Mouse (Mus musculus): ENCODE results near the gene Cd52.

Gene Cd52

DNA sequence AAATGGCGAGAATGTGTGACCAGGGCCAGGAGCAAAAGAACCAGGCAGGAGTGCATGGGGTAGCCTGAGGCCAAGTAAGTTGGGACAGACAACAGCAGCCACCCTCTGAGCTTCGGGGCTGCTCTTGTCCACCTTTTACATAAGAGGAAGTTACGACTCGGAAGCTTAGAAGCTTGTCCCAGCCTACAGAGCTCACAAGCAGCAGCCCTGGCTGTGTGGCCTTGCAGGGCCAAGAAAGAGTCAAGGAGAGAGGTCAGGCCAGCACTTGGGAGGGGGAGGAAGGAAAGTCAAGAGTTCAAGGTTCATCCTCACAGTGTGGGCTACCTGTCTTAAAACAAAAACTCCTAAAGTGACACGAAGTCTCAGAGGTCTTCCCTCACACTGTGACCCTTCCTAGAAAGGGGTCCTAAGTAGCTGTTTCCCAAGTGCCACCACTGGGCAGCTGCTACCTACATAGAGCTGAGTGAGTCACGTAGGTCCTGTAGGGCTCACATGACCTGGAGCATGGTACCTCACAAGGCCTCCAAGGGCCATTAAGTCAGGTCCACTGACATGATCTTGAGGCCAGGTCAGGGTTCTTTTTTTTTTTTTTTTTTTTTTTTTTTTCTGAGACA is 25.4 kb upstream of the Cd52 start:
- in situ Hi-C loops (cut with MboI, MseI), result loop anchor here in 1 of 2 experiments (5.0 kb wide), 1 partner anchor 83 kb away; no protein-coding TSS in a partner anchor

- in situ Hi-C loops (cut with MboI, MseI), result loop anchor here in 1 of 2 experiments (5.0 kb wide), 1 partner anchor 82 kb away; no protein-coding TSS in a partner anchor
Observed at GRCm38 (mm10) chr4:134119644-134120043, 24.8 kb upstream of the Cd52 start.

GRCm38 (mm10) chr4:134119042-134119441 is 24.2 kb upstream of the Cd52 start:
- in situ Hi-C loops (cut with MboI, MseI), result no loop called here

DNA sequence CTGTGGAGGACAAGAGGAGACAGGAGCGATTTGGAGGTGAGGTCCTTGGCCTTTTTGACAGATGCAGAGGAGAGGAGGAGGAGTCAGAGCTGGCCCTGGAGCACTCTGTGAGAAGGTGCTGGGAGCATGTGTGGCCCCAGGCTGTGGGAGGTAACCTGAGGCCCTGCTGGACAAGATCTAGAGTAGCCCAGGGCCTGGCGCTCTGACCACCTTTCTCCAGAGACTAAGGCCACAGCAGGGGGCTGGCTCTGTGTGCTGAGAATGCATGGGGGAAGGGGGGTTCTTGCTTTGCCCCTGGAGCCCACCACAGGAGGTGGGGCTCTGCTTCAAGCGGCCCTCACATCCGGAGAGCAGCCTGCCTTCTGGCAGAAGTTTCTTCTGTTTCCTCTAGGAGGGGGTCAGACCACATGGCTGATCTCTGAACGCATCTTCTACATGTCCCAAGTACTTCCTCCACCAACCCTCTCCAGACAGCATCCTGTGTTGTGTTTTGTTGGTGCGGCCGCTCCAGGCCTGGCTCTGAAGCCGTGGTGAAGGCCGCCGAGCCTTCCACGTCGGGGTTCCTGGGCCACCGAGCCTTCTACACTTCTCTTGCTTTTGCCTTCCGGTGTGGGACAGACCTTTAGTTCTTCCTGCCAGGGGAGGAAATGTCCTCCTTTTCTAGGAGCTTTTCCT is 23.4 kb upstream of the Cd52 start:
- in situ Hi-C loops (cut with MboI, MseI), result no loop called here

DNA sequence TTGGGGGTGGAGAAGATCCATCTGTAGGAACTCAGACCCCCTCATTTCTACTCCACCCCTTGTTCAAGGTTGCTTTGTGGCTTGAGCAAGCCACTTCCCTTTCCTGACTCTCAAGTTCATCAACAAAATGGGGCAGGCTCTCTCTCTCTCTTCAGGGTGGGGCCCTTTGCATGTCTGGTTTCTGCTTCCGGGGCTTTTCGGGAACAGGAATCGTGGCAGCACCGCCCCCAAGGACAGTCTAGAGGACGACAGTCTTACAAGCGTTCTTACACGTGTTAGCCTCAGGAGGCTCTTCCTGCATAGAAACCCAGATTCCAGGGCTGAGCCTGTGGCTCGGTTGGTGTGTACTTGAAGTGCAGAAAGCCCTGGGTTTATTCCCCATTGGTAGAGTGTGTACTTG is 22.1 kb upstream of the Cd52 start:
- in situ Hi-C loops (cut with MboI, MseI), result no loop called here

DNA sequence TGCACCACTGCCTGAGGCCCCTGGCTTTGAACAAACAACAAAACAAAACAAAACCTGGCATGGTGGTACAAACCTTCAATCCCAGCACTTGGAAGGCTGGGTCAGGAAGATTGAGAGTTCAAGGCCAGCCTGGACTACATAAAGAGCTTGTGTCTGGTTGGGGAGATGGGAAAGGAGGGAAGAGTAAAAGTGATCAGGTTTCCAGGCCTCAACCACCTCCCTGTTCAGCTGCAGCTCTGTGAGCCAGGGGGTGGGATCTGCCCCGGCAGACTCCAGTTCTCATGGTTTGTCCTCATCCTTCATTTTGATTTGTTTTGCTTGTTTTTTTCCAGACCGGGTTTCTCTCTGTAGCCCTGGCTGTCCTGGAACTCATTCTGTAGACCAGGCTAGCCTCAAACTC is 21.6 kb upstream of the Cd52 start:
- in situ Hi-C loops (cut with MboI, MseI), result no loop called here

DNA sequence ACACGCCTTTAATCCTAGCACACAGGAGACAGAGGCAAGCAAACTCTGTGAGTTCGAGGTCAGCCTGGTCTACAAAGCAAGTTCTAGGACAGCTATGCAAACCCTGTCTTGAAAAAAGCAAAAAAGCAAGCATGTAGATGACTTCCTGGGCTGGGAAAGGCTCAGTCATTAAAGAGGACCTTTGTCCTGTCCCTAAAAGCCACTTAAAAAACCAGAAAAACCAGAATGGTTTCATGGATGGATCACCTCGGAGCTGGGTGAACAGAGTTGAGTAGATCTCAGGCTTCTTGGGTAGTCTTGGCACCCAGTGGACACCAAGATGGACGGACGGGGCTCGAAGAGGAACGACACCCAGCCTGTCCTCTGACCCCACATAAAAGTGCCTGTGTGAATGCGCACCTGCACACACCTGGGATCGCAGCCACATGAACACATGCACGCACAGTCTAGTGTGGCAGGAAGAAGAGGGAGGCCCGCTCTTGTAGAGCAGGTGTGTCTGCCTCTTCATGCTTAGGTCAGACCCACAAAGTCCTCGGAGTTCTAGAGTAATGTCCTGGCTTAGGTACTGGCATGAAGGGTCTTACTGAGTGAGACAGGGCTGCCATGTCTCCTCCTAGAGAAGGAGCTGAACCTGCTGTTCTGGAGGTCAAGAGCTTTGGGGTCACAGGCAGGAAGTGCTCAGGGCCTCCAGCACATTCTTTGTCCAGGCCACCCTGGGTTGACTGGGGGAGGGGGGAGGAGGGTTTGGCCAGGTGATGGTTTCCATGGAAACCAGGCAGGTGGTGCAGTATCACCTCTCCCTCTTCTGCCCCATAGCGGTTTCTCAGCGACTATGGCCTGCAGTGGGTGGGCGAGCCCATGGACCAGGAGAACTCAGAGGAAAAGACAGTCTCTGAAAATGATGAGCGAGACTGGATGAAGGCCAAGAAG is 20.6 kb upstream of the Cd52 start:
- in situ Hi-C loops (cut with MboI, MseI), result no loop called here

GRCm38 (mm10) chr4:134114038-134114437 is 19.2 kb upstream of the Cd52 start:
- in situ Hi-C loops (cut with MboI, MseI), result no loop called here

- in situ Hi-C loops (cut with MboI, MseI), result no loop called here
Observed at GRCm38 (mm10) chr4:134113356-134113994, 18.6 kb upstream of the Cd52 start.

DNA sequence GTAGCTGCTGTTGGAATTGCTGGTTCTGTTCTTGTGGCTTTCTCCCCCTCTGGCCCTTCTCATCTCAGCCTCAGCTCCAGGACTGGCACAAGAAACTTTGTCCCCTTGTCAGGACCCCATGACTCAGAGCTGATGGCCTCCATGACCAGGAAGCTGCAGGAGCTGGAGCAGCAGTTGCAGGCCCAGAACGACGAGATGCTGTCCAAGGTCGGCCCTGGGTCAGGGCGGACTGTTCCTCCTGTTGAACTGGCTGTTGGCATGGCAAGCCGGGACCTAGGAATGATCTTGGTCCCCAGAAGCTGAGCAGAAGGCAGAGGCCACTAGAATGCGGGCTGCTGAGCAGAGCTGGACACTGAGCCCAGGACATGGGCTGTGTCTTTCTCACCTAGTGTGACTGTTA is 17.5 kb upstream of the Cd52 start:
- in situ Hi-C loops (cut with MboI, MseI), result no loop called here

DNA sequence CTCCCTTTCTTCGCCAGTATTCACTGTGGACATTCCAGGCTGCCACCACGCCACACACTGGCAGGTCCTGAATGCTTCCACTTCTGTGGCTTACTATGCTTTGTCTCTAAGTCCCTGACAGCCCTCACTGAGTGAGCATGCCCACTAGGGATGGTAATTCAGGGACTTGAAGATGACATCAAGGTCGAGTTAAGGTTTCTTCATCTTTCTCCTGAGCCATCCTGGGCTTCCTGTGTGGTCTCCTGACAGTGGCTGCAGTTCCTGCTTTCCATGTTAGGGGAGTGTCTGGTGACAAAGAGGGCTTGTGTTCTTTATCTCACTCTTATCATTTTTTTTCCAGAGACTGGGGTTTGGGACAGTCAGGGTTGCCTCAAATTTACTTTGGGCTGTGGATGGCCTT is 15.8 kb upstream of the Cd52 start:
- in situ Hi-C loops (cut with MboI, MseI), result no loop called here

- in situ Hi-C loops (cut with MboI, MseI), result no loop called here
Observed at GRCm38 (mm10) chr4:134108196-134108595, 13.3 kb upstream of the Cd52 start.

- in situ Hi-C loops (cut with MboI, MseI), result no loop called here
Observed at GRCm38 (mm10) chr4:134107730-134108129, 12.8 kb upstream of the Cd52 start.

DNA sequence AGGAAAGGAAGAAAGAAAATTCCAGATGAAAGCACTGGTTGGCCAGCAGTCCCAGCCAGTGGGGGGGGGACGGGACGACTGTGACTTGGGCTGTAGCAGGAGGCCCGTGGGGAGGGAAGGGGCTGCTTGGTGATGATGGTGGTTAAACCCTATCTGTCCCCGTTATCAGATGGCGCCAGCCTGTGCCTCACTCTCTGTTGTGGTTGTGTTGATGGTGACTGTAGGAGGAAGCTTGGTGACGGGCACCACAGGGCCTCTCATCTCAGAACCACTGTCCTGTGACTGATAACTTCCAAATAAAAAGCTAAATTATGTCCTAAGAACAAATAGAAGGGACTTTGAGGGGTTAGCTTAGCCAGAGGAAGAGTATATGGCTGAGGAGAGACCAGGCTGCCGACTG is 11.2 kb upstream of the Cd52 start:
- in situ Hi-C loops (cut with MboI, MseI), result no loop called here

DNA sequence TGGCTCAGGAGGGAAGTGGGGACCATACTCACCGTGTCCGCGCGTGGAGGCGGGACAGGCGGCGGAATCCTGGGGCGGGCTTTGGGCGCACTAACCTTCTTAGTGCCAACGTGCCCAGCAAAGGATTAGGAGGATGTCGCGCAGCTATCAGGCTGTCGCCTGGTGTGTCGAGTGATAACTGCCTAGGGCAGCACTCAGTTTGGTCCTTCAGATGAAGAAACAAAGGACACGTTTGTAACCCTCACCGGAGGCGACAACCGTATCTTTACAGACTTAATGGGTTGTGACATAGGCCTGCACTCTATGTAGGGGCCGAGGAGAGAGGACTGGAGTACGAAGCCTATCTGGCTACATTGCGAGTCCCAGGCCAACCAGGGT is 7.8 kb upstream of the Cd52 start:
- in situ Hi-C loops (cut with MboI, MseI), result no loop called here

- in situ Hi-C loops (cut with MboI, MseI), result no loop called here
Observed at GRCm38 (mm10) chr4:134101979-134102741, 7.3 kb upstream of the Cd52 start, which contains the start of gene Ubxn11. Ubxn11 (plus strand) TSS chr4:134102570.

- in situ Hi-C loops (cut with MboI, MseI), result no loop called here
Observed at GRCm38 (mm10) chr4:134100245-134100644, 5.4 kb upstream of the Cd52 start.

DNA sequence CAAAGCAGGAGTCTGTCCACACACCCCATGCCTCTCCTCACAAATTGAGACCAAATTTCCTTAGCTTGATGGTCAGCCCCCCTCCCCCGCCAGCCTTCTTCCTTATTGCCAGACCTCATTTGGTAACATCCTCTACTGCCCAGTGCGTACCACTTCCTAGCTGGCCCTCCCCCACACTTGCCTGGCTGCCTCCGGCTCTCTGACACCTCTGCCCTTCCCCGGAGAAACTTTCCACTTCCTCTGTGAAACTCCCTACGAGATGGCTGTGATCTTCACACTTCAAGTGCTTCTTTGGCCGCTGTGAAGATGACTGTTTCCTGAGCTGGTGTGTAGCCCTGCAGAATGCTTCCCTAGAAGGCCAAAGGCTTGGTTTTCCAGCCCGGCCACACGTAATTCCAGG is 3.7 kb upstream of the Cd52 start:
- in situ Hi-C loops (cut with MboI, MseI), result no loop called here

DNA sequence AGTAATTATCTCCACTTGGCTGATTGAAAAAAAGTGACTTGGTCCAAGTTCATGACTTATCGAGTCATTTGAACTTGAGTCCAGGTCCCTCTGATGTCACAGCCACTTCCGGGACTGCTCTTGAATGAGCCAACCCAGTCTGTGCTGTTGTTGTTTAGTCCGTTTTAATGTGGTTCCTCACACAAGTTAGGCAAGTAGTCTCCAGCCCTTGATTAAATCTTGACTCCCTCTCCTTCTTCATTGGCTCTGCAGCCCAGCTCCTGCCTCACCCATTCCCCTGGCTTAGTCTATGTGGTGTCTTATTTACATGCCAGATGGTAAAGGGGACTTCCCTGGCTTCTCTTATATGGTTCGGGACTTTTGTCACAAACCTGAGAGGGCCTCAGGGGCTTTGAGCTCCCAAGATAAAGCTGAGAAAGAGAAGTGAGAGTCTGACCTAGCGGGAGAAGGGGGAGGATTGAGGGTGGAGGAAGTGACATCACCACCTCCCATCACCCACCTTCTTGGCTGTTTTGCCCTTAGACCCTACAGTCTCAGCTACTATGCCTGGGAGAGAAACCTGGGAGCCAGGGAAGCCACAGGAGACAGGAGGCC is 2.2 kb upstream of the Cd52 start:
- in situ Hi-C loops (cut with MboI, MseI), result no loop called here

- in situ Hi-C loops (cut with MboI, MseI), result no loop called here
Observed at GRCm38 (mm10) chr4:134096120-134096519, 1.2 kb upstream of the Cd52 start.

All from T-helper 17 cell (primary cell).